Comparison of ENCODE assay signal across 40 mouse cellular contexts in the genomic region with DNA sequence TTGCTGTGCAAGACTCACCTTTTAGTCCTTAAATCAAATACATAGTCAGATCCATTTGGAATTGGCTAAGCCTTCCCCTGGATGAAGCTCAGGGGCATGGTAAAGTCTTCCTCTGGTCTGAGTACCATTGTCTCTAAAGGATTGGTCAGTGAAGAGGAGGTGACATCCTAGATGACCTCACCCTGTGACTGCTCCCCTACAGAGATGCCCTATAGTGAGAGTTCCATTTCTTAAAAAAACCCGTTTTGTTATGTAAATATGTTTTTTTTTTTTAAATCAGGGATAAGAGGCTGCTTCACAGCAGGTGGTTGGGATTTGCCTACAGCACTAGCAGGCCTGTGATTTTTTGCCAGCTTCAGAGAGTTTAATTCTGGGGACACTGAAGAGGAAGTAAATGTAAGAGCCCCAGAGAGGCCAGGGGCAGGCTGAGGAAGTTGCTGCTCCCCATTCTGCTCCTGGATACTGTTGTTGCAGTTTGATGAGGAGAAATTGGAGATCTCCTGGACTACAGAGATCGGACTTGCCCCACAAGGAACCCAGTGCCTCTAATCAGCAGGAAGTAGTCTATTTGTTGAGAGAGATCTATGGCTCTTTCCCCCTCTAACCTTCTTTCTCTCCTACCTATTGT. TPM values are rescaled to one million over a fixed set of nuclear protein-coding genes. Genes with fewer than 3 reads are reported as not detected.
DNase-seq lines count a peak whose midpoint lies in the region; ATAC-seq and TF ChIP-seq lines count a peak whose summit lies in the region.
"Had no signal": no experiment of that assay in that cellular context is flagged by ENCODE, and none has a peak within 500 bp of the region (broad histone marks: within the 10 kb centered on the region; RNA-seq: fewer than 3 reads in every experiment).

No protein-coding gene starts in this region.

- H3K9ac ChIP-seq in intestine, embryonic 14.5 days (ENCODE audit: low read length): no peak overlapping the region
- no peak overlapping the region for H3K9ac ChIP-seq in intestine, embryonic 15.5 days
- H3K9ac ChIP-seq: forebrain, embryonic 12.5 days; heart, embryonic 15.5 days; limb, embryonic 15.5 days; liver, embryonic 13.5 days; stomach, embryonic 15.5 days had no signal

- no peak overlapping the region for H3K27ac ChIP-seq in intestine, embryonic 14.5 days (ENCODE audit: low read depth)
- H3K27ac ChIP-seq in intestine, embryonic 15.5 days: no peak overlapping the region
- H3K27ac ChIP-seq: forebrain, embryonic 12.5 days; heart, embryonic 10.5 days; heart, embryonic 15.5 days; kidney, postnatal 0 days; limb, embryonic 10.5 days; limb, embryonic 15.5 days; liver, embryonic 13.5 days; macrophage; stomach, embryonic 15.5 days had no signal

- ATAC-seq in intestine, embryonic 14.5 days (replicated peaks; ENCODE audit: low FRiP score, low TSS enrichment, low read depth): no peak
- no peak for ATAC-seq in intestine, embryonic 15.5 days
- peak; percentile 72 for ATAC-seq in megakaryocyte progenitor cell, adult 5-6 weeks (replicated peaks; ENCODE audit: poor library complexity)
- ATAC-seq: activated CD4-positive, CD25-positive, alpha-beta regulatory T cell, adult 4 months; hindbrain, embryonic 16.5 days; intestine, embryonic 16.5 days had no signal

- no peaks in the 10 kb centered on the region for H3K4me1 ChIP-seq in intestine, embryonic 14.5 days (replicated peaks; ENCODE audit: control insufficient read depth, insufficient read depth, low read length)
- no peaks in the 10 kb centered on the region for H3K4me1 ChIP-seq in intestine, embryonic 15.5 days (replicated peaks)
- no peaks in the 10 kb centered on the region for H3K4me1 ChIP-seq in lung, adult 2 months (ENCODE audit: control insufficient read depth, insufficient read depth, low read length)
- H3K4me1 ChIP-seq: heart, embryonic 10.5 days; heart, embryonic 15.5 days; limb, embryonic 10.5 days; limb, embryonic 15.5 days; liver, embryonic 13.5 days; stomach, embryonic 15.5 days had no signal

- peak; percentile 35 for DNase-seq in intestine, embryonic 14.5 days (ENCODE audit: low spot score)
- peak; percentile 43 for DNase-seq in ES-CJ7 (ENCODE audit: low read depth, low spot score)
- DNase-seq in brain, adult 2 months (ENCODE audit: low read depth, low spot score): peak; percentile 3
- DNase-seq in urinary bladder, postnatal 10 days (ENCODE audit: low spot score): no peak
- no peak for DNase-seq in lung, adult 2 months
- DNase-seq: adrenal gland, adult 8-10 months; cerebellum, adult 11 months; cerebellum, adult 9-11 months; gastrocnemius, postnatal 14 days; heart, adult 11 months; kidney, adult 8-10 months; kidney, postnatal 4 days; liver, embryonic 13.5 days; lung, adult 18-20 months; lung, postnatal 10 days; right cerebral cortex, postnatal 14 days had no signal

- H3K27me3 ChIP-seq in intestine, embryonic 14.5 days (replicated peaks; ENCODE audit: control insufficient read depth, insufficient read depth, low read length): no peaks in the 10 kb centered on the region
- no peaks in the 10 kb centered on the region for H3K27me3 ChIP-seq in intestine, embryonic 15.5 days (replicated peaks)
- H3K27me3 ChIP-seq: forebrain, embryonic 12.5 days; heart, embryonic 15.5 days; limb, embryonic 15.5 days; liver, embryonic 13.5 days; stomach, embryonic 15.5 days had no signal

- 26% methylated on average over 2 of the region's 2 CpGs for WGBS in intestine, embryonic 14.5 days
- 38% methylated on average over 2 of the region's 2 CpGs for WGBS in intestine, embryonic 15.5 days
- 22% methylated on average over 2 of the region's 2 CpGs for WGBS in lung, adult 2 months

- H3K4me3 ChIP-seq in intestine, embryonic 14.5 days (ENCODE audit: low read depth, low read length): no peak overlapping the region
- no peak overlapping the region for H3K4me3 ChIP-seq in intestine, embryonic 15.5 days (replicated peaks)
- H3K4me3 ChIP-seq in lung, adult 2 months (replicated peaks; ENCODE audit: extremely low read depth, low read depth, low read length): no peak overlapping the region
- H3K4me3 ChIP-seq: erythroblast, embryonic 14.5 days; forebrain, embryonic 12.5 days; heart, embryonic 10.5 days; heart, embryonic 15.5 days; limb, embryonic 10.5 days; limb, embryonic 15.5 days; liver, embryonic 13.5 days; stomach, embryonic 15.5 days had no signal

- TF ChIP-seq CTCF in lung, adult 2 months (IDR thresholded peaks at IDR 0.05; ENCODE audit: insufficient read depth, low read length): no peak

- TF ChIP-seq POLR2A in lung, adult 2 months (IDR thresholded peaks at IDR 0.05; ENCODE audit: borderline replicate concordance, extremely low read depth, low read depth, low read length): no peak

- H3K36me3 ChIP-seq in intestine, embryonic 14.5 days (ENCODE audit: control insufficient read depth, insufficient read depth, low read length): no peaks in the 10 kb centered on the region
- H3K36me3 ChIP-seq in intestine, embryonic 15.5 days: no peaks in the 10 kb centered on the region
- H3K36me3 ChIP-seq: forebrain, embryonic 12.5 days; heart, embryonic 10.5 days; heart, embryonic 15.5 days; limb, embryonic 10.5 days; limb, embryonic 15.5 days; liver, embryonic 13.5 days; stomach, embryonic 15.5 days had no signal

- no peaks in the 10 kb centered on the region for H3K9me3 ChIP-seq in intestine, embryonic 14.5 days (ENCODE audit: control insufficient read depth, low read length)
- no peaks in the 10 kb centered on the region for H3K9me3 ChIP-seq in intestine, embryonic 15.5 days
- H3K9me3 ChIP-seq: forebrain, embryonic 12.5 days; heart, embryonic 10.5 days; heart, embryonic 15.5 days; limb, embryonic 10.5 days; limb, embryonic 15.5 days; liver, embryonic 13.5 days; stomach, embryonic 15.5 days had no signal

- H3K4me2 ChIP-seq in intestine, embryonic 14.5 days (ENCODE audit: low read length): no peak overlapping the region
- H3K4me2 ChIP-seq in intestine, embryonic 15.5 days (replicated peaks): no peak overlapping the region
- H3K4me2 ChIP-seq: forebrain, embryonic 12.5 days; heart, embryonic 15.5 days; limb, embryonic 15.5 days; liver, embryonic 13.5 days; stomach, embryonic 15.5 days had no signal

RNA-seq across cellular contexts. Expression of a gene that starts 12.3 kb away (rescaled TPM):
- not detected in 2 replicates for polyA plus RNA-seq in intestine, embryonic 14.5 days (2014; fragmentation: Nextera tagmentation; extraction: Ambion mirVana)
- not detected in 2 replicates for polyA plus RNA-seq in intestine, embryonic 15.5 days (2015; fragmentation: Nextera tagmentation; extraction: Ambion mirVana)
- not detected in 2 replicates for total RNA-seq in megakaryocyte progenitor cell, adult 5-6 weeks (2015)
- total RNA-seq in megakaryocyte progenitor cell, adult 5-6 weeks (2017): not detected in 2 replicates
- not detected in 2 replicates for polyA plus RNA-seq in lung, adult 2 months (2012; rRNA removed)
- total RNA-seq: adrenal gland, adult 8-10 months; adrenal gland, postnatal 4 days; gastrocnemius, postnatal 14 days; heart, postnatal 25 days; layer of hippocampus, adult 8-10 months; layer of hippocampus, postnatal 25 days had no signal
- polyA plus RNA-seq: activated CD4-positive, CD25-positive, alpha-beta regulatory T cell, adult 4 months; cortical plate, adult 2 months; embryonic facial prominence, embryonic 14.5 days; erythroblast, embryonic 14.5 days; forebrain, embryonic 12.5 days; heart, embryonic 10.5 days; heart, embryonic 15.5 days; hindbrain, embryonic 11.5 days; hindbrain, embryonic 16.5 days; intestine, embryonic 16.5 days; kidney, postnatal 0 days; limb, embryonic 10.5 days; limb, embryonic 15.5 days; liver, embryonic 13.5 days; macrophage; neural tube, embryonic 14.5 days; small intestine, adult 2 months; stomach, embryonic 15.5 days; urinary bladder, adult 2 months had no signal

RNA-seq across cellular contexts. Expression of a gene that starts 18.1 kb away (rescaled TPM):
- polyA plus RNA-seq in intestine, embryonic 14.5 days (2014; fragmentation: Nextera tagmentation; extraction: Ambion mirVana): not detected in 2 replicates
- not detected in 2 replicates for polyA plus RNA-seq in intestine, embryonic 15.5 days (2015; fragmentation: Nextera tagmentation; extraction: Ambion mirVana)
- not detected in 2 replicates for total RNA-seq in megakaryocyte progenitor cell, adult 5-6 weeks (2015)
- total RNA-seq in megakaryocyte progenitor cell, adult 5-6 weeks (2017): not detected in 2 replicates
- polyA plus RNA-seq in lung, adult 2 months (2012; rRNA removed): 0.34 TPM in 1 of 2 replicates, not detected in the other
- total RNA-seq: adrenal gland, adult 8-10 months; adrenal gland, postnatal 4 days; gastrocnemius, postnatal 14 days; heart, postnatal 25 days; layer of hippocampus, adult 8-10 months; layer of hippocampus, postnatal 25 days had no signal
- polyA plus RNA-seq: activated CD4-positive, CD25-positive, alpha-beta regulatory T cell, adult 4 months; cortical plate, adult 2 months; embryonic facial prominence, embryonic 14.5 days; erythroblast, embryonic 14.5 days; forebrain, embryonic 12.5 days; heart, embryonic 10.5 days; heart, embryonic 15.5 days; hindbrain, embryonic 11.5 days; hindbrain, embryonic 16.5 days; intestine, embryonic 16.5 days; kidney, postnatal 0 days; limb, embryonic 10.5 days; limb, embryonic 15.5 days; liver, embryonic 13.5 days; macrophage; neural tube, embryonic 14.5 days; small intestine, adult 2 months; stomach, embryonic 15.5 days had no signal

RNA-seq across cellular contexts. Expression of a gene that starts 27.0 kb away (rescaled TPM):
- polyA plus RNA-seq in intestine, embryonic 14.5 days (2014; fragmentation: Nextera tagmentation; extraction: Ambion mirVana): 35.6 and 39.5 TPM in 2 replicates
- polyA plus RNA-seq in intestine, embryonic 15.5 days (2015; fragmentation: Nextera tagmentation; extraction: Ambion mirVana): 25.3 and 30.0 TPM in 2 replicates
- total RNA-seq in megakaryocyte progenitor cell, adult 5-6 weeks (2015): 59.6 and 67.6 TPM in 2 replicates
- 50.9 and 64.3 TPM in 2 replicates for total RNA-seq in megakaryocyte progenitor cell, adult 5-6 weeks (2017)
- 6.5 and 11.2 TPM in 2 replicates for polyA plus RNA-seq in lung, adult 2 months (2012; rRNA removed)

Comparison
In these comparisons a context has a peak if more than half of its experiments do, and no peak if none do; other contexts are left out.
1. DNase-seq: peak in intestine, embryonic 14.5 days (single experiment), ES-CJ7 (single experiment) and brain, adult 2 months (single experiment); none in urinary bladder, postnatal 10 days (single experiment) and lung, adult 2 months (single experiment).